Mouse (Mus musculus): ENCODE measurements around the gene Col4a3bp. TPM values are rescaled to one million over a fixed set of nuclear protein-coding genes. Genes with fewer than 3 reads are reported as not detected.

Gene Col4a3bp
- polyA plus RNA-seq, 1 experiment: 13.6 TPM

DNA sequence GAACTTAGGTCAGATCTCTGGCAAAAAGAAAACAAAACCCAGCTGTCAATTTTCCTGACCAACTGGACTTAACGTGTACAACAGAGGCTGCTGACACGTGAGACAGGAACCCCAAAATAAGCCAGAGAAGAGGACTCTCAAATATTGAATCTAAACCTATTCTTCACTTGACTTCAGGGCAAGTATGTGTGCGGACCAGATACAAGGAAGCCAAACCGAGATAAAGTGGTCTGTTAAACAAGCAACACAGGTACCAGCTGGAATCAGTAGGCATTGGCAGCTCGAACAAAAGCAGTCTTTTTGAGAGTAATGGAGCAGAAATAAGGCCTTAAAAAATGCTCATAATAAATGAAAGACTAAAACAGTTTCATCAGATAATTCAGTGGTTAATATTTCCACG lies 25.6 kb downstream of the Col4a3bp start:
- no peak for TF ChIP-seq POLR2A (IDR thresholded peaks at IDR 0.05; ENCODE audit: low read depth, low read length)
- no peak for TF ChIP-seq CTCF (conservative IDR thresholded peaks at IDR 0.05; ENCODE audit: insufficient read depth, insufficient read length, low read depth, low read length)
- Histone ChIP-seq H3K4me1 (ENCODE audit: control insufficient read depth, insufficient read depth, low read length) (peaks cover 12% of the 10 kb centered on the region; the same call in 1 of the 2 replicates), H3K4me3 (ENCODE audit: insufficient read depth, low read depth, low read length) (no peak overlapping the region), H3K36me3 (ENCODE audit: control insufficient read depth, insufficient read depth, low read length) (peaks cover 2% of the 10 kb centered on the region; the same call in 1 of the 2 replicates), H3K27ac (ENCODE audit: insufficient read depth, low read depth, low read length) (no peak overlapping the region), H3K27me3 (replicated peaks; ENCODE audit: control insufficient read depth, insufficient read depth, low read length) (no peaks in the 10 kb centered on the region)
- DNase-seq: no peak
- WGBS: 54% methylated on average over 6 of the region's 6 CpGs

DNA sequence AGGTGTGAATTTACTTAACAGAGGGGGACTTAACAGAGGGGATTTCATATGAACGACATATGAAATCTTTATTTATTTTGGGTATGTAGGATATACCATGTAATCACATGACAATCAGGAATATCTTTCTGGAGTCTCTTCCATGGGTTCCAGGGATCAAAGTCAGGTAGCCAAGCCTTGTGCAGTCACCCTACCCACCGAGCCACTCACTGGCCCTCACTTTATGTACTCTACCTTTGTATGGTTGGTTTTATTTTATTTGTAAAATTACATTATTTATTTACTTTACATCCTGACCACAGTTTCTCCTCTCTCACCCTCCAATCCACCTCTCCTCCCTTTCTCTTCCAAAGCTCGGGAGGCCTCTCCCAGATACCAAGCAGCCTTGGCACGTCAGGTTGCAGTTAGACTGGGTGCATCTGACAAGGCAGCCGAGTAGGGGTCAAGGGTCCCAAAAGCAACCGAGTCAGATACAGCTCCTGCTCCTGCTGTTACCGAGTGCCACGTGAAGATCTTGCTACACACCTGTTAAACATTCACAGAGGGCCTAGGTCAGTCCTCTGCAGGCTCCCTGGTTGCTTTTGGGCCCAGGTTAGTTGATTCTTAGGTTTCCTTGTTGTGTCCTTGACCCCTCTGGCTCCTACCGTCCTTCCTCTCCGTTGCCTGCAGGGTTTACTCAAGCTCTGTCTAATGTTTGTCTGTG lies 28.0 kb downstream of the Col4a3bp start:
- Histone ChIP-seq H3K27ac (ENCODE audit: insufficient read depth, low read depth, low read length) (peak overlapping the region; percentile 54), H3K36me3 (ENCODE audit: control insufficient read depth, insufficient read depth, low read length) (peaks cover 2% of the 10 kb centered on the region; the same call in 1 of the 2 replicates), H3K27me3 (replicated peaks; ENCODE audit: control insufficient read depth, insufficient read depth, low read length) (no peaks in the 10 kb centered on the region), H3K4me1 (ENCODE audit: control insufficient read depth, insufficient read depth, low read length) (peaks cover 12% of the 10 kb centered on the region; the same call in 1 of the 2 replicates), H3K4me3 (ENCODE audit: insufficient read depth, low read depth, low read length) (no peak overlapping the region)
- 33% methylated on average over 10 of the region's 10 CpGs for WGBS
- TF ChIP-seq POLR2A (IDR thresholded peaks at IDR 0.05; ENCODE audit: low read depth, low read length) (no peak), CTCF (conservative IDR thresholded peaks at IDR 0.05; ENCODE audit: insufficient read depth, insufficient read length, low read depth, low read length) (no peak)
- DNase-seq: peak; percentile 94

DNA sequence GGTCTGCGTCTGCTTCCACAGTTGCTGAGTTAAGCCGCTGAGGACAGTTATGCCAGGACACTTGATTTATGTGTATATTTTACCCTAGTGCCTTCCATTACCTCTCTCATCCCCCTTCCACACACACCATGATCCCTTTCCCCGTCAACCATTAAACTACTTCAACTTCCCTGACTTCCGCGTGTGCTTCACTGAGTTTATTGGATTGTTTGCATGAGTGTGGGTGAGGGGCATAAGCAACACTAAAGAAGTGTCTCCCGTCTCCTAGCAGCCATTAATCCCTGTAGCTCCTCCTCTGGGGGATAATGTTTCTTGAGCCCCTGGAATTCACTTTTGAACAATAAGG lies 28.6 kb downstream of the Col4a3bp start:
- H3K36me3 ChIP-seq (ENCODE audit: control insufficient read depth, insufficient read depth, low read length): peaks cover 2% of the 10 kb centered on the region; the same call in 1 of the 2 replicates
- no peak overlapping the region for H3K4me3 ChIP-seq (ENCODE audit: insufficient read depth, low read depth, low read length)
- WGBS: 30% methylated on average over 6 of the region's 6 CpGs
- no peak for DNase-seq
- peak overlapping the region; percentile 54 for H3K27ac ChIP-seq (ENCODE audit: insufficient read depth, low read depth, low read length)
- H3K27me3 ChIP-seq (replicated peaks; ENCODE audit: control insufficient read depth, insufficient read depth, low read length): no peaks in the 10 kb centered on the region
- peaks cover 12% of the 10 kb centered on the region; the same call in 1 of the 2 replicates for H3K4me1 ChIP-seq (ENCODE audit: control insufficient read depth, insufficient read depth, low read length)
- TF ChIP-seq CTCF (conservative IDR thresholded peaks at IDR 0.05; ENCODE audit: insufficient read depth, insufficient read length, low read depth, low read length): no peak
- TF ChIP-seq POLR2A (IDR thresholded peaks at IDR 0.05; ENCODE audit: low read depth, low read length): no peak

DNA sequence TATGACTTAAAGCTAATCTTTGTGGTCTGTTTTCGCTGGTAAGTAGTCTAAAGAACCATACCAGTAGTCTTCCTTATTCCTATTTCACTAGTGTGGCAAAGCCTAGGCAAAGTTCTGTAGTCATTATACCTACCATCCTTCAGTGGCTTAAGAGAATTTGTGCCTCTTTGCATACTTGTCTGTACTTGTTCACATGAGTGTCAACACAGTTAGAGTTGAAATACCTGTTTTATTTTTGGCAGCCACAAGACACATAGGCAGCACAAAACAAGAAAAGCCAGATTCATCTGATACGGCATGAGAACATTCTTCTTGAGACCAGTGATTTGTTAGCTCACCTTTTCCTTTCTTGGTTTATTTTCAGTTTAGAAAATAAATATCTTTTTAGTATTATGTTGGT lies 31.8 kb downstream of the Col4a3bp start:
- Histone ChIP-seq H3K4me1 (ENCODE audit: control insufficient read depth, insufficient read depth, low read length) (peaks cover 11% of the 10 kb centered on the region; the same call in 1 of the 2 replicates), H3K27ac (ENCODE audit: insufficient read depth, low read depth, low read length) (no peak overlapping the region), H3K27me3 (replicated peaks; ENCODE audit: control insufficient read depth, insufficient read depth, low read length) (no peaks in the 10 kb centered on the region), H3K4me3 (ENCODE audit: insufficient read depth, low read depth, low read length) (no peak overlapping the region), H3K36me3 (ENCODE audit: control insufficient read depth, insufficient read depth, low read length) (peaks cover 2% of the 10 kb centered on the region; the same call in 1 of the 2 replicates)
- WGBS: 75% methylated on average over 2 of the region's 2 CpGs
- TF ChIP-seq CTCF (conservative IDR thresholded peaks at IDR 0.05; ENCODE audit: insufficient read depth, insufficient read length, low read depth, low read length): no peak
- TF ChIP-seq POLR2A (IDR thresholded peaks at IDR 0.05; ENCODE audit: low read depth, low read length): no peak
- DNase-seq: peak; percentile 33

DNA sequence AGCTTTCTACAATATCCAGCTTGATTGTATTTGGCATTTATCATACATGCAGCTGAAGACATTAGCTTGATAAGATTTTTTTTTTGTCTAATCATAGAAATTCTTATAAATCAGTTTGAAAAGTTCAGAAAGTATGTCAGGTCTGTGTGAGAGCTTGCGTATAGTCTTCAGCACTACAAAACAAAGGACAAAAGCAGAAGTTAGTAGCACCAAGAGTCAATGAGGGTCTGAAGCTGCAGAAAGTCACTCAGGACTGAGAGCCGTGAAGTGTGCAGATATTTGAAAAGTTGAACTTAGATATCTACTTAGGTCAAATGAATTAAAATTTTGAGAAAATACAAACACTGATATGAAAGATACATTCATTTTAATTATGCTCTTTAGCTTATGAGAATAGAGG lies 36.7 kb downstream of the Col4a3bp start:
- no peak overlapping the region for H3K27ac ChIP-seq (ENCODE audit: insufficient read depth, low read depth, low read length)
- peaks cover 4% of the 10 kb centered on the region; the same call in 1 of the 2 replicates for H3K4me1 ChIP-seq (ENCODE audit: control insufficient read depth, insufficient read depth, low read length)
- no peaks in the 10 kb centered on the region for H3K36me3 ChIP-seq (ENCODE audit: control insufficient read depth, insufficient read depth, low read length)
- no peak for TF ChIP-seq POLR2A (IDR thresholded peaks at IDR 0.05; ENCODE audit: low read depth, low read length)
- no peak for TF ChIP-seq CTCF (conservative IDR thresholded peaks at IDR 0.05; ENCODE audit: insufficient read depth, insufficient read length, low read depth, low read length)
- no peak for DNase-seq
- 74% methylated on average over 2 of the region's 2 CpGs for WGBS
- H3K4me3 ChIP-seq (ENCODE audit: insufficient read depth, low read depth, low read length): no peak overlapping the region
- no peaks in the 10 kb centered on the region for H3K27me3 ChIP-seq (replicated peaks; ENCODE audit: control insufficient read depth, insufficient read depth, low read length)

DNA sequence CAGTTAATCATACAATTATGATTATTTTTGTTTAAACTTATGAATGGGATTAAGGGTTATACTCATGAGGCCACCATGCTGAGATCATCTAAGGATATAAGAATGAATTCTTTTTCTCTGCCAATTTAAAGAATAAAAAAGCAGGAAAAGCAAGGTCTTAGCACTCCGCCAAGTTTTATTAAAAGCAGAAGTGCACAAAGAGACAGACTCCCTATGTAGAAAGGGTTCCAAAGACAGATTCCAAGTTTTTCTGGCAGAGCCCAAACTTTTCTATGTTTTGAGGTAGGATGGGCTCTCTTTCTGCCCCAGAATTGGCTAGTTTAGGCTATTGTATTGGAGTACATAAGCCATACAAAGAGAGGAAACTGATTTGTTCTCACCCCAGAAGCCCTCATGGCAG lies 37.6 kb downstream of the Col4a3bp start:
- Histone ChIP-seq H3K4me3 (ENCODE audit: insufficient read depth, low read depth, low read length) (no peak overlapping the region), H3K4me1 (ENCODE audit: control insufficient read depth, insufficient read depth, low read length) (peaks cover 4% of the 10 kb centered on the region; the same call in 1 of the 2 replicates), H3K36me3 (ENCODE audit: control insufficient read depth, insufficient read depth, low read length) (no peaks in the 10 kb centered on the region), H3K27me3 (replicated peaks; ENCODE audit: control insufficient read depth, insufficient read depth, low read length) (no peaks in the 10 kb centered on the region), H3K27ac (ENCODE audit: insufficient read depth, low read depth, low read length) (no peak overlapping the region)
- no peak for TF ChIP-seq CTCF (conservative IDR thresholded peaks at IDR 0.05; ENCODE audit: insufficient read depth, insufficient read length, low read depth, low read length)
- no peak for TF ChIP-seq POLR2A (IDR thresholded peaks at IDR 0.05; ENCODE audit: low read depth, low read length)
- DNase-seq: no peak
- WGBS: 72% methylated on average over 1 of the region's 1 CpGs

DNA sequence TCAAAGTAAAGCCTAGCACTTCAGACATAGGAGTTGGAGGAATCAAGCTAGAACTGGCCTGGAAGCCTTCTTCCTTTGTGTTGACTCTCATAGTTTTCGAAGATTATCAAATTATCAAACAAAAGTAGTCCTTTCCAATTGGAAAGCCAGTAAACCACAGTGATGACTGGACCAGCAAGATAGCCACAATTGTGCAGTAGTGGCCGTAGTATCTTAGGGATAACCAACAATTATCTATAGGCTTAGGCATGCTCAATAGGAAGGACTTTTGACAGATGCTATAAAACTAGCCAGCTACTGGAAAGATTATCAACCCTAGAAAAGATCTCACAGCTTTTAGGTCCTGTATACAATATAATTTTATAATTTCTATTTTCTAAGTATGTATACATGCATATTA lies 41.8 kb downstream of the Col4a3bp start:
- no peak overlapping the region for H3K4me3 ChIP-seq (ENCODE audit: insufficient read depth, low read depth, low read length)
- DNase-seq: no peak
- WGBS: 98% methylated on average over 2 of the region's 2 CpGs
- no peaks in the 10 kb centered on the region for H3K36me3 ChIP-seq (ENCODE audit: control insufficient read depth, insufficient read depth, low read length)
- H3K4me1 ChIP-seq (ENCODE audit: control insufficient read depth, insufficient read depth, low read length): peaks cover 5% of the 10 kb centered on the region; the same call in 1 of the 2 replicates
- H3K27ac ChIP-seq (ENCODE audit: insufficient read depth, low read depth, low read length): no peak overlapping the region
- TF ChIP-seq POLR2A (IDR thresholded peaks at IDR 0.05; ENCODE audit: low read depth, low read length): no peak
- TF ChIP-seq CTCF (conservative IDR thresholded peaks at IDR 0.05; ENCODE audit: insufficient read depth, insufficient read length, low read depth, low read length): no peak
- no peaks in the 10 kb centered on the region for H3K27me3 ChIP-seq (replicated peaks; ENCODE audit: control insufficient read depth, insufficient read depth, low read length)
